Mouse (Mus musculus): ENCODE results near the gene Gclc. TPM values are rescaled to one million over a fixed set of nuclear protein-coding genes. Genes with fewer than 3 reads are reported as not detected.

Gene Gclc
- polyA plus RNA-seq, 1 experiment from 2014 or later: 44.6 TPM

DNA sequence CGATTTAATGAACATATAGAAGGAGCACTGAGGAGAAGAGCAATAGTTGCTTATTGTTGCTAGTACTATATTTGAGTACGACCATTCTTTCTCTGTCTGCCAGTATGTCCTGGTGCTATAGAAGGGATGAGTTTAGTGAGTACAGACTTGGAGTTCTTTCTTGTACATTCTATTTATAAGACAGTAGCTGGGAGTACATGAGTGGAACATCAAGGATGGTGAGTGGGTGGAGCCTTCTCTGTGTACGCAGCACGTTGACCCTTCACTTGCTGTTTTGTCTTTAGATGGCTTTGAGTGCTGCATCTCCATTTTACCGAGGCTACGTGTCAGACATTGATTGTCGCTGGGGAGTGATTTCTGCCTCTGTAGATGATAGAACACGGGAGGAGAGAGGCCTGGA lies 31.1 kb downstream of the Gclc start:
- no peak for TF ChIP-seq CTCF (IDR thresholded peaks at IDR 0.05; ENCODE audit: low read depth)
- peaks cover 45% of the 10 kb centered on the region for H3K36me3 ChIP-seq (ENCODE audit: insufficient read depth, low read length)
- H3K9ac ChIP-seq (ENCODE audit: low read depth, low read length): no peak overlapping the region
- H3K4me1 ChIP-seq (replicated peaks; ENCODE audit: insufficient read depth, low read length): peaks cover 10% of the 10 kb centered on the region
- H3K27ac ChIP-seq: no peak overlapping the region
- H3K27me3 ChIP-seq (ENCODE audit: insufficient read depth, low read length): no peaks in the 10 kb centered on the region
- 93% methylated on average over 8 of the region's 8 CpGs for WGBS
- DNase-seq (ENCODE audit: low spot score) (no peak), ATAC-seq (replicated peaks; ENCODE audit: low FRiP score, low read depth) (no peak)
- no peak overlapping the region for H3K4me3 ChIP-seq (replicated peaks; ENCODE audit: low read depth, low read length)
- H3K4me2 ChIP-seq (ENCODE audit: low read length): no peak overlapping the region
- H3K9me3 ChIP-seq (replicated peaks; ENCODE audit: low read length): no peaks in the 10 kb centered on the region

DNA sequence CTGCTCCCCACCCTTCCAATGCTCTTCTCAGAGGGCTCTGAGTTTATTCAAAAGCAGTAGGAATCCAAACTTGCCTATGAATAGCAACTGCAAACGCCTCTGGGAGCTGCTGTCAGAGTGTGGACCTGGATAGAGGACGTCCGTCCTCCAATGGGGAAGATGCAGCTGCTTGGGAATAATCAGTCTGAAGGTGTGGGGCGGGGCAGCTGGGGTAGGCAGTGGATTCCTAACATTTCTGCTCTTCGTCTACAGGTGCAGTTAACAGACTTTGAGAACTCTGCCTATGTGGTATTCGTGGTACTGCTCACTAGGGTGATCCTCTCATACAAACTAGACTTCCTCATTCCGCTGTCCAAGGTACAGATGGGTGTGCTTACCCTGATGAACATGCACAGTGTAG lies 33.6 kb downstream of the Gclc start:
- Histone ChIP-seq H3K9ac (ENCODE audit: low read depth, low read length) (no peak overlapping the region), H3K36me3 (ENCODE audit: insufficient read depth, low read length) (peaks cover 58% of the 10 kb centered on the region), H3K27me3 (ENCODE audit: insufficient read depth, low read length) (no peaks in the 10 kb centered on the region), H3K9me3 (replicated peaks; ENCODE audit: low read length) (no peaks in the 10 kb centered on the region), H3K27ac (no peak overlapping the region), H3K4me2 (ENCODE audit: low read length) (no peak overlapping the region), H3K4me3 (replicated peaks; ENCODE audit: low read depth, low read length) (no peak overlapping the region), H3K4me1 (replicated peaks; ENCODE audit: insufficient read depth, low read length) (peaks cover 8% of the 10 kb centered on the region)
- ATAC-seq (replicated peaks; ENCODE audit: low FRiP score, low read depth) (no peak), DNase-seq (ENCODE audit: low spot score) (no peak)
- no peak for TF ChIP-seq CTCF (IDR thresholded peaks at IDR 0.05; ENCODE audit: low read depth)
- 91% methylated on average over 7 of the region's 7 CpGs for WGBS

DNA sequence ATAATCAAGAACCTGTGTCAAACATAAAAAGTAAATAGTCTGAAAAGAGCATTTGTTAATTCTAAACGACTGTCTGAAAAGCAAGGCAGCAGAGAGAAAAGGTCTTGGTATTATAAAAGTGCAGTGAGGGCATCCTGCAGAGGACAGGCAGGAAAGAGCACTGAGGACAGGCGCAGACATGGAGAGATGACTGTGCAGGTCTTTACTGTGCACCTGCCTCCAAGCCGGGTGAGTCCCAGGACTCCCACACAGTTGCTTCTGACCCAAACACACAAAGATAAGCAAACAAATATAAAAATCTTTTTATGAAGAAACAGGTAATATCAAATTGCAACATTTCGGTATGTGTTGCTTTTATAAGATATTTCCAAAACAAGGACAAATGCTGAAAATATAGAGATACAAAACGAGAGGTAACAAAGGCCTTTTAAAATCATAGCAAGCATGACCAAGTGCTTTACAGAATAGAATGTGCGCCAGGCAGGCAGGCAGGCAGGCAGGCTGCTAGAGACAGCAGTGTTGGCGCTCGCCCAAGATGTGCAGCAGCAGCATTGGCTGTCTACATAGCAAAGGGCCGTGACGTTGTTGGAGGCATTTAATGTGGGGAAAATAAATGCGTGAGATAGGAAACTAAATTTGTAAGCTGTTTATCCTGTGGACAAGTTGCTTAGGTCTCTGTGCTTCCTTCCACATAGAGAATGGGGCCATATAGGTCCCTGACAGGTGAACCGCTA lies 35.4 kb downstream of the Gclc start:
- DNase-seq (ENCODE audit: low spot score) (no peak), ATAC-seq (replicated peaks; ENCODE audit: low FRiP score, low read depth) (no peak)
- H3K36me3 ChIP-seq (ENCODE audit: insufficient read depth, low read length): peaks cover 62% of the 10 kb centered on the region

DNA sequence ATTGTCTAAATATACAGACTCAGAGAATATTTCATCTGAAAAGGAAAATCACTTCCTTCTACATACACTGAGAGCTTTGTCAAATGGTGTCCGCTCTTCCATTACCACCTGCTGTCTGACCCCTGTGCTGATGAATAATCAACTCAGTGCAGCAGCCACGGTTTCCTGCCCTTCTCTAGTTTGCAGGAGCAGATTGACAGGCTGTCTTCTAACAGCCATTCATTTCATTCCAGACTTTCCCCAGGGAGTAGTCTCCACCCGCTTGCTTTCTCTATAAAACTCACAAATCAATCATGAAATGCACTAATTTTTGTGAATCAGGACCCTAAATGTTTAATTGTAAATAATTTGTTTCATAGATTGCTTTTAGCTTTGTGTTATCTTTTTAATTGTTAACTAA lies 39.5 kb downstream of the Gclc start:
- H3K4me2 ChIP-seq (ENCODE audit: low read length): no peak overlapping the region
- 41% methylated on average over 3 of the region's 3 CpGs for WGBS
- ATAC-seq (replicated peaks; ENCODE audit: low FRiP score, low read depth): no peak
- H3K27me3 ChIP-seq (ENCODE audit: insufficient read depth, low read length): no peaks in the 10 kb centered on the region
- DNase-seq (ENCODE audit: low spot score): no peak
- no peak overlapping the region for H3K9ac ChIP-seq (ENCODE audit: low read depth, low read length)
- no peaks in the 10 kb centered on the region for H3K9me3 ChIP-seq (replicated peaks; ENCODE audit: low read length)
- no peak for TF ChIP-seq CTCF (IDR thresholded peaks at IDR 0.05; ENCODE audit: low read depth)
- H3K4me3 ChIP-seq (replicated peaks; ENCODE audit: low read depth, low read length): no peak overlapping the region
- H3K4me1 ChIP-seq (replicated peaks; ENCODE audit: insufficient read depth, low read length): no peaks in the 10 kb centered on the region
- no peak overlapping the region for H3K27ac ChIP-seq
- peaks cover 32% of the 10 kb centered on the region for H3K36me3 ChIP-seq (ENCODE audit: insufficient read depth, low read length)

More for the DNA sequence above, 35.4 kb downstream of the Gclc start:
- Histone ChIP-seq H3K27ac (no peak overlapping the region), H3K9me3 (replicated peaks; ENCODE audit: low read length) (no peaks in the 10 kb centered on the region), H3K9ac (ENCODE audit: low read depth, low read length) (no peak overlapping the region), H3K4me1 (replicated peaks; ENCODE audit: insufficient read depth, low read length) (no peaks in the 10 kb centered on the region), H3K27me3 (ENCODE audit: insufficient read depth, low read length) (no peaks in the 10 kb centered on the region), H3K4me3 (replicated peaks; ENCODE audit: low read depth, low read length) (no peak overlapping the region), H3K4me2 (ENCODE audit: low read length) (no peak overlapping the region)
- WGBS: 78% methylated on average over 12 of the region's 12 CpGs
- no peak for TF ChIP-seq CTCF (IDR thresholded peaks at IDR 0.05; ENCODE audit: low read depth)

DNA sequence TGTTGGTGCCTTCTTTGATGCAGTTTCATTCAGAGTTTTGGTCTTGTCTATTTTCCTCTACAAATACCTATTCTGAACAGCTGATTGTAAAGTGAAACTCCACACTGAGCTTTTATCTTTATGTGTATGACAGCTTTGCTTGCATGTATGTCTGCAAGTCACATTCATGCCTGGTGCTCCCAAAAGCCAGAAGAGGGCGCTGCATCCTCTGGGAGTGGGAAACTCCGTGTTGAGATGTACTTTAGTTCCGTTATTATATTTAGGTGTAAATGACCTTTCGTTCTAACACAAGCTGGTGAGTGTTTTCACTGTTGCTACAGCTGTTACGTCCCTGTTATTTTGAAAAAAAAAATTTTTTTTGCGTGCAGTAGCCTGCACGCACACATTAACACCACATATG lies 48.1 kb downstream of the Gclc start:
- DNase-seq (ENCODE audit: low spot score) (peak; percentile 66), ATAC-seq (replicated peaks; ENCODE audit: low FRiP score, low read depth) (no peak)
- H3K27me3 ChIP-seq (ENCODE audit: insufficient read depth, low read length): no peaks in the 10 kb centered on the region

DNA sequence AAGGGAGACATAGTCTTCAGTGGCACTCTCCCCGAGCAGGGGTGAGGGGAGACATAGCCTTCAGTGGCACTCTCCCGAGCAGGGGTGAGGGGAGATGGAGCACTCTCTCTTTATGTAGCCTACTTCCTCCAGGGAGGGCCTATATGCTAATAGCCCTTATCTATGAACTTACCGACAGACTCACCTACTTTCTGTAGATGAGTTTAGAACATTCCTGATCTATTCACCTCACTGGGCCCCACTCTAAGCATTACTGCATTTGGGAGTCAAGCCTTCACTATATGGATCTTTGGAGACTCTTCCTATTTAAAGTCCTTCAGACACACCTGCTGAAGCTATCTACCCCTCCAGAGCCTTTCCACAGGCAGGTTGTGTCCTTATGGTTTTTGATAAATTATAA lies 52.1 kb downstream of the Gclc start:
- 37% methylated on average over 3 of the region's 3 CpGs for WGBS
- H3K27ac ChIP-seq: 0 out of 2 replicates have a peak overlapping the region, but pooled peaks have one; percentile 37
- H3K9me3 ChIP-seq (replicated peaks; ENCODE audit: low read length): no peaks in the 10 kb centered on the region
- H3K4me3 ChIP-seq (replicated peaks; ENCODE audit: low read depth, low read length): peak overlapping the region; percentile 30
- H3K4me2 ChIP-seq (ENCODE audit: low read length): peak overlapping the region; percentile 61
- no peaks in the 10 kb centered on the region for H3K36me3 ChIP-seq (ENCODE audit: insufficient read depth, low read length)
- ATAC-seq (replicated peaks; ENCODE audit: low FRiP score, low read depth) (peak; percentile 46; the same call in 1 of the 2 replicates), DNase-seq (ENCODE audit: low spot score) (no peak)
- H3K4me1 ChIP-seq (replicated peaks; ENCODE audit: insufficient read depth, low read length): peaks cover 6% of the 10 kb centered on the region; the same call in 1 of the 2 replicates
- H3K9ac ChIP-seq (ENCODE audit: low read depth, low read length): peak overlapping the region; percentile 49; the same call in 1 of the 2 replicates
- TF ChIP-seq CTCF (IDR thresholded peaks at IDR 0.05; ENCODE audit: low read depth): no peak
- no peaks in the 10 kb centered on the region for H3K27me3 ChIP-seq (ENCODE audit: insufficient read depth, low read length)

More for the DNA sequence above, 48.1 kb downstream of the Gclc start:
- Histone ChIP-seq H3K36me3 (ENCODE audit: insufficient read depth, low read length) (no peaks in the 10 kb centered on the region), H3K9me3 (replicated peaks; ENCODE audit: low read length) (no peaks in the 10 kb centered on the region), H3K27ac (no peak overlapping the region), H3K4me1 (replicated peaks; ENCODE audit: insufficient read depth, low read length) (peaks cover 6% of the 10 kb centered on the region; the same call in 1 of the 2 replicates), H3K4me3 (replicated peaks; ENCODE audit: low read depth, low read length) (no peak overlapping the region), H3K4me2 (ENCODE audit: low read length) (no peak overlapping the region), H3K9ac (ENCODE audit: low read depth, low read length) (no peak overlapping the region)
- peak; percentile 70 for TF ChIP-seq CTCF (IDR thresholded peaks at IDR 0.05; ENCODE audit: low read depth)
- WGBS: 57% methylated on average over 7 of the region's 7 CpGs
